Mouse (Mus musculus) neural tube, embryonic 14.5 days (tissue): Measurements from ENCODE around the gene Neurl2. TPM values are rescaled to one million over a fixed set of nuclear protein-coding genes. Genes with fewer than 3 reads are reported as not detected.
"Not testable (repeated sequence)": the region's sequence is repeated elsewhere in the genome, so short reads cannot be mapped to it uniquely, and the experiment has no call there.

Experiments used
- ATAC-seq: fragments of 200-750 bp; cut with Nextera tagmentation; 2 replicates; pipeline ENCODE4 v1.8.0; 2017; ENCODE audit warnings: low read depth, mild to moderate bottlenecking, moderate TSS enrichment, moderate library complexity
- H3K27ac ChIP-seq: fragments of 300-500 bp; sonication (generic); 2 replicates; pipeline ENCODE4 v1.5.1; 2014; ENCODE audit warnings: low read depth, mild to moderate bottlenecking, control low read depth, low read length, moderate library complexity, mixed read lengths
- H3K27me3 ChIP-seq: fragments of 300-500 bp; sonication (generic); 2 replicates; pipeline ENCODE4 v1.6.1; 2014; ENCODE audit warnings: low read length; ENCODE audit not compliant: control insufficient read depth, insufficient read depth
- H3K36me3 ChIP-seq: fragments of 300-500 bp; sonication (generic); 2 replicates; pipeline ENCODE4 v1.6.1; 2014; ENCODE audit warnings: low read length, mixed read lengths; ENCODE audit not compliant: control insufficient read depth, insufficient read depth
- H3K4me1 ChIP-seq: fragments of 300-500 bp; sonication (generic); 2 replicates; pipeline ENCODE4 v1.6.1; 2014; ENCODE audit warnings: low read length; ENCODE audit not compliant: control insufficient read depth, insufficient read depth
- H3K4me2 ChIP-seq: fragments of 300-500 bp; sonication (generic); 2 replicates; pipeline ENCODE4 v1.6.1; 2014; ENCODE audit warnings: mild to moderate bottlenecking, low read depth, low read length, control low read depth
- H3K4me3 ChIP-seq: fragments of 300-500 bp; sonication (generic); 2 replicates; pipeline ENCODE4 v1.5.1; 2014; ENCODE audit warnings: low read depth, low read length, control low read depth, mixed read lengths
- H3K9ac ChIP-seq: fragments of 300-500 bp; sonication (generic); replicated peaks from 2 replicates; pipeline ENCODE4 v1.6.1; 2014; ENCODE audit warnings: low read depth, mild to moderate bottlenecking, control low read depth, low read length, mixed read lengths
- H3K9me3 ChIP-seq: fragments of 300-500 bp; sonication (generic); 2 replicates; pipeline ENCODE4 v1.6.1; 2016; ENCODE audit warnings: low read length; ENCODE audit not compliant: control insufficient read depth
- WGBS: fragments of 180-500 bp; shearing (Covaris S2); extraction: QIAGEN DNeasy Blood & Tissue Kit; methylation state at CpG from one replicate; pipeline ENCODE4 v1.1.7; 2014; 5-methylcytosine and 5-hydroxymethylcytosine counted together
- polyA plus RNA-seq: library from polyadenylated mRNA; unstranded; fragments of >200 nt; fragmentation: Nextera tagmentation; extraction: Ambion mirVana; gene quantifications from 2 replicates; pipeline ENCODE4 v1.2.1, GENCODE M21; 2014

Gene Neurl2
- polyA plus RNA-seq, 1 experiment from 2014 or later, result 7.2 TPM

DNA sequence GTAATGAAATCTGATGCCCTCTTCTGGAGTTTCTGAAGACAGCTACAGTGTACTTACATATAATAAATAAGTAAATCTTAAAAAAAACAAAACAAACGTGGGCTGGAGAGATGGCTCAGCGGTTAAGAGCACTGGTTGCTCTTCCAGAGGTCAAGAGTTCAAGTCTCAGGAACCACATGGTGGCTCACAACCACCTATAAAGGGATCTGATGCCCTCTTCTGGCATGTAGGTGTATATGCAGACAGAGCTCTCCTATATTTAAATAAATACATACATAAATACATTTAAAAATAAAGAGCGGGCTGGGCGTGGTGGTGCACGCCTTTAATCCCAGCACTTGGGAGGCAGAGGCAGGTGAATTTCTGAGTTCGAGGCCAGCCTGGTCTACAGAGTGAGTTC lies 34.7 kb downstream of the Neurl2 start:
- H3K4me2 ChIP-seq, H3K9me3 ChIP-seq, H3K9ac ChIP-seq, ATAC-seq, H3K27me3 ChIP-seq, H3K4me1 ChIP-seq, H3K4me3 ChIP-seq, H3K27ac ChIP-seq: not testable (repeated sequence)
- H3K36me3 ChIP-seq, result peaks cover 26% of the 10 kb centered on the region
- 86% methylated on average over 6 of the region's 6 CpGs for WGBS

- no peak for ATAC-seq
- WGBS, result 90% methylated on average over 4 of the region's 4 CpGs
- H3K9me3 ChIP-seq, result no peaks in the 10 kb centered on the region
- H3K27me3 ChIP-seq, result no peaks in the 10 kb centered on the region
- no peaks in the 10 kb centered on the region for H3K4me1 ChIP-seq
- H3K36me3 ChIP-seq, result peaks cover 41% of the 10 kb centered on the region
- H3K9ac ChIP-seq, result no peak overlapping the region
- no peak overlapping the region for H3K4me2 ChIP-seq
- H3K4me3 ChIP-seq, result no peak overlapping the region
- H3K27ac ChIP-seq, result no peak overlapping the region
Measured at GRCm38 (mm10) chr2:164795868-164796267, 37.4 kb downstream of the Neurl2 start.

- no peaks in the 10 kb centered on the region for H3K9me3 ChIP-seq
- no peaks in the 10 kb centered on the region for H3K4me1 ChIP-seq
- WGBS, result 35% methylated on average over 5 of the region's 5 CpGs
- H3K4me3 ChIP-seq, result no peak overlapping the region
- peaks cover 41% of the 10 kb centered on the region for H3K36me3 ChIP-seq
- no peaks in the 10 kb centered on the region for H3K27me3 ChIP-seq
- no peak overlapping the region for H3K4me2 ChIP-seq
- peak; percentile 50; the same call in 1 of the 2 replicates for ATAC-seq
- H3K27ac ChIP-seq, result no peak overlapping the region
- no peak overlapping the region for H3K9ac ChIP-seq
Measured at GRCm38 (mm10) chr2:164794293-164794692, 39.0 kb downstream of the Neurl2 start.

DNA sequence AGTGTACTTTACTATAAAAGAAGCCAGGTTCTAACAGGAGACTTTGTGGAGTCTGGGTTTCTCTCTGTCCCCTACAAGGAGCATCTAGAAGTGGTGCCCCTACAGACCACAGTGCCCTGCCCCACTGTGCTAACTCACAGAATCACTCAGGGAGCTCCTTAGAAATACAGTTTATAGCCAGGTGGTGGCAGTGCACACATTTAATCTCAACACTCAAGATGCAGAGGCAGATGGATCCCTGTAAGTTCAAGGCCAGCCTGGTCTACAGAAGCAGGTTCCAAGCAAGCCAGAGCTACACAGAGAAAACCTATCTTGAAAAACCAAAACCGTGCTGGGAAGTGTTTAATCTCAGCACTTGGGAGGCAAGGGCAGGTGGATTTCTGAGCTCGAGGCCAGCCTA lies 39.5 kb downstream of the Neurl2 start:
- ATAC-seq, result no peak
- H3K9ac ChIP-seq, result no peak overlapping the region
- no peak overlapping the region for H3K27ac ChIP-seq
- H3K27me3 ChIP-seq, result no peaks in the 10 kb centered on the region
- peaks cover 38% of the 10 kb centered on the region for H3K36me3 ChIP-seq
- no peaks in the 10 kb centered on the region for H3K9me3 ChIP-seq
- H3K4me1 ChIP-seq, result no peaks in the 10 kb centered on the region
- no peak overlapping the region for H3K4me3 ChIP-seq
- 92% methylated on average over 2 of the region's 2 CpGs for WGBS
- no peak overlapping the region for H3K4me2 ChIP-seq

DNA sequence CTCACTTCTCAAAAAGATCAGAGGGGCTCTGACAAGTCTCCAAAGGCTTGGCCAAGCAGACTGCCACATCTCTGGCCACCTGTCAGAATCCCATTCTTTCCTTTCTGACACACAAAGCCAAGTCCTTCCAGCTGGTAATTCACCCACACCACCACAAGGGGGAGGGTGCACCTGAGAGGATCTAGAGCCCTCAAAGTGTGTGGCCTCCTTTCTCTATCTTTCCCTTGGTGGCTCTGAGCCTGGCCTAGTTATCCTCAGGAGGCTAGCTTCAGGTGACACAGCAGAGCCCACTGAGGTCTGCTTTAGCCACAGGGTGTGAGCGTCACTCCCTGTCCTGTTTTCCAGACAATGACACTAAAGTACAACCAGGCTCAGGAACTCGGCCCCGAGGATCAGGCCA lies 40.0 kb downstream of the Neurl2 start:
- 82% methylated on average over 3 of the region's 3 CpGs for WGBS
- Histone ChIP-seq H3K36me3 (peaks cover 38% of the 10 kb centered on the region), H3K9ac (no peak overlapping the region), H3K27me3 (no peaks in the 10 kb centered on the region), H3K4me1 (no peaks in the 10 kb centered on the region), H3K4me2 (no peak overlapping the region), H3K27ac (no peak overlapping the region), H3K4me3 (no peak overlapping the region), H3K9me3 (no peaks in the 10 kb centered on the region)
- no peak for ATAC-seq

GRCm38 (mm10) chr2:164792400-164793190 lies 40.7 kb downstream of the Neurl2 start:
- H3K36me3 ChIP-seq, result peaks cover 36% of the 10 kb centered on the region
- no peak overlapping the region for H3K4me2 ChIP-seq
- 94% methylated on average over 12 of the region's 12 CpGs for WGBS
- H3K4me3 ChIP-seq, result no peak overlapping the region
- no peaks in the 10 kb centered on the region for H3K4me1 ChIP-seq
- H3K27me3 ChIP-seq, result no peaks in the 10 kb centered on the region
- no peak overlapping the region for H3K9ac ChIP-seq
- H3K9me3 ChIP-seq, result no peaks in the 10 kb centered on the region
- H3K27ac ChIP-seq, result no peak overlapping the region
- no peak for ATAC-seq

DNA sequence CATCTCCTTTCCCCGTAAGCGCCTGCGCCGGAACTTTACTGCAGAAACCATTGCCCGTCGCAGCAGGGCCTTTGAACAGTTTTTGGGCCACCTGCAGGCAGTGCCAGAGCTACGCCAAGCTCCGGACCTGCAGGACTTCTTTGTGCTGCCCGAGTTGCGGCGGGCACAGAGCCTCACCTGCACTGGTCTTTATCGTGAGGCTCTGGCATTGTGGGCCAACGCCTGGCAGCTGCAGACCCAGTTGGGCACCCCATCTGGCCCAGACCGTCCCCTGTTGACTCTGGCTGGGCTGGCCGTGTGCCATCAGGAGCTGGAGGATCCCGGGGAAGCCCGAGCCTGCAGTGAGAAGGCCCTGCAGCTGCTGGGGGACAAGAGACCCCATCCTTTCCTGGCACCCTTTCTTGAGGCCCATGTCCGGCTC lies 41.4 kb downstream of the Neurl2 start:
- H3K4me2 ChIP-seq, result no peak overlapping the region
- no peak overlapping the region for H3K27ac ChIP-seq
- H3K4me1 ChIP-seq, result no peaks in the 10 kb centered on the region
- H3K4me3 ChIP-seq, result no peak overlapping the region
- H3K9me3 ChIP-seq, result no peaks in the 10 kb centered on the region
- no peaks in the 10 kb centered on the region for H3K27me3 ChIP-seq
- ATAC-seq, result no peak
- H3K9ac ChIP-seq, result no peak overlapping the region
- 88% methylated on average over 18 of the region's 18 CpGs for WGBS
- H3K36me3 ChIP-seq, result peaks cover 32% of the 10 kb centered on the region

- 89% methylated on average over 4 of the region's 4 CpGs for WGBS
- H3K4me1 ChIP-seq, result no peaks in the 10 kb centered on the region
- H3K9ac ChIP-seq, result no peak overlapping the region
- H3K9me3 ChIP-seq, result no peaks in the 10 kb centered on the region
- no peak overlapping the region for H3K4me2 ChIP-seq
- peaks cover 26% of the 10 kb centered on the region for H3K36me3 ChIP-seq
- no peaks in the 10 kb centered on the region for H3K27me3 ChIP-seq
- no peak overlapping the region for H3K4me3 ChIP-seq
- ATAC-seq, result no peak
- no peak overlapping the region for H3K27ac ChIP-seq
Measured at GRCm38 (mm10) chr2:164790451-164790850, 42.8 kb downstream of the Neurl2 start.

DNA sequence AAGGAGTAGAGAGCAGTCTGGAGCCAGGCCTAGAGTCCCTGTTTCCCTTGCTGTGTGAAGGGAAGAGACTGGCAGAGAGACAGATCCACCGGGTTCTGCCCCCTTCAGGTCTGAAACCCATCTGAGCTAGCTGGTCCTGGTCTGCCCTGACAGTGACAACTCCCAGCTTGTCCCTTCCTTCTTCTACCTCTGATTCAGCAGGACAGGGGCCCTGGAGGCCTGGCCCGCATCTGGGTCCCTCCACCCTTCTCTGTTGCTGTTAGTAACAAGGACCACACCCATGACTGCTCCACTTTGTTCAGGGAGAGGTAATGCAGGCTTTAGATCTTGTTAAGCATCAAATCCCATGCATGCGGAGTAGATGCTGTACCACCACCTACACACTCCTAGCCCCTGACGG lies 44.8 kb downstream of the Neurl2 start:
- Histone ChIP-seq H3K27me3 (no peaks in the 10 kb centered on the region), H3K9me3 (no peaks in the 10 kb centered on the region), H3K4me3 (no peak overlapping the region), H3K4me2 (no peak overlapping the region), H3K36me3 (peaks cover 14% of the 10 kb centered on the region), H3K4me1 (no peaks in the 10 kb centered on the region), H3K9ac (no peak overlapping the region), H3K27ac (no peak overlapping the region)
- WGBS, result 81% methylated on average over 4 of the region's 4 CpGs
- ATAC-seq, result no peak
